Mouse (Mus musculus) brain, embryonic 14.5 days (tissue): ENCODE data around the gene Brinp2.

ENCODE experiments used
- CTCF ChIP-seq: fragments of 200-500 bp; IDR thresholded peaks from 2 replicates; pipeline ENCODE4 v1.5.1; 2012; ENCODE audit warnings: inconsistent platforms, mild to moderate bottlenecking, moderate library complexity, borderline replicate concordance; ENCODE audit not compliant: insufficient read depth, insufficient read length; ENCODE audit errors: extremely low read depth
- POLR2A ChIP-seq: fragments of 200-500 bp; IDR thresholded peaks from 2 replicates; pipeline ENCODE4 v1.6.1; 2012; ENCODE audit warnings: mild to moderate bottlenecking, inconsistent platforms, borderline replicate concordance; ENCODE audit not compliant: poor library complexity, insufficient read depth, insufficient read length, severe bottlenecking; ENCODE audit errors: extremely low read depth

DNA sequence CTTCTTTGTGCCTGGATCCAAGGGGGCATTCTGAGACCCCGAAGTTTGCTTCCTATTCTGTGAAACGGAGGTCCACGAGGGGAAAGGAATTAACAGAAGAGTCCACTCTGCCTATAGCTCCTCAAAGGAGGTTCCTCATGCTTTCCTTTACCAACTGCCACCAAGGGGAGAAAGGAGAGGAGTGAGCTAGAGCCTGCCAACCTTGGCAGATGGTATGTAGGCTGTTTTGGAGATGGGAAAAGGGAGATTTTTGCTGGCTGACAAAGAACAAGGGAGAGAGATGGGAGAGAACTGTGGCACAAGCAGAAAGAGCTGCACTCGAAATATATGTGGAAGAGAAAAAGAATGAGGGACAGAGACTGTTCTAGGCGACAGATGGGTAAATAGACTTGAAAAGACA is 28.0 kb downstream of the Brinp2 start:
- TF ChIP-seq POLR2A (no peak), CTCF (no peak)
